Mouse (Mus musculus): Measurements from ENCODE around the gene Yaf2.
"Not testable (repeated sequence)": the region's sequence is repeated elsewhere in the genome, so short reads cannot be mapped to it uniquely, and the experiment has no call there.

Yaf2 gene

DNA sequence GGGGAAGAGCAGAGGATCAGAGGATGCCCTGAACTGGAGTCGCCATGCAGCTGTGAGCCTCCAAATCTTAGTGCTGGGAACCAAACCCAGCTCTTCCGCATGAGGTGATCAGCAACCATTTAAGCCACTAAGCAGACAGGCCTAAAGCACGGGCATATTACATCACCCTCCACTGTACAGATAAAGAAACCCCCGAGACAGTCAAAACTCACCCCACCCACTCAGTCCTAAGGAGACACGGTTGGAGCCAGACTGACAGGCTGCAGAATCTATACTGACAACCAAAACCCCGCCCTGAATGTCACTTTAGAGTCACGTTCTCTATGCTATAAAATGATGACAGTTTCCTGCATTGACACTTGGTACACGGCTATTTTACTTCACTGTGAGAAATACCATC is 83.6 kb downstream of the Yaf2 start:
- DNase-seq (ENCODE audit: low spot score in 2 of 2), result no peak

DNA sequence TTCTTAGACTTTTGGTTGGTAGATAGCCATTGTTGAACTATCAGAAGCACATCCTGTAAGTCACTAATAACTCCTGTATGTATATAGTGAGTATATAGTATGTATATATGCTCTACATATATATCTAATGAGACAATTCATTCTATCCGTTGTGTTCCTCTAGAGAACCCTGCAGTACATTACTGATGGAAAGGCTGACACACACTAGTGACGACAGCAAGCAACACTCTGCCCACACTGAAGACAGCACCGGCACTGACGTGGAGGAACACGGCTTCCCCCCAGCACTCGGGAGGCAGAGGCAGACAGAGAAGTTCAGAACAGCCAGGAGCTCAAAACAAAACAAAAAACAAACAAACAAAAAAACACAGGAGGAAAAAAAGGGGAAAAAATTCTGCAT is 84.3 kb downstream of the Yaf2 start:
- no peak for DNase-seq (ENCODE audit: low spot score in 2 of 2)

DNA sequence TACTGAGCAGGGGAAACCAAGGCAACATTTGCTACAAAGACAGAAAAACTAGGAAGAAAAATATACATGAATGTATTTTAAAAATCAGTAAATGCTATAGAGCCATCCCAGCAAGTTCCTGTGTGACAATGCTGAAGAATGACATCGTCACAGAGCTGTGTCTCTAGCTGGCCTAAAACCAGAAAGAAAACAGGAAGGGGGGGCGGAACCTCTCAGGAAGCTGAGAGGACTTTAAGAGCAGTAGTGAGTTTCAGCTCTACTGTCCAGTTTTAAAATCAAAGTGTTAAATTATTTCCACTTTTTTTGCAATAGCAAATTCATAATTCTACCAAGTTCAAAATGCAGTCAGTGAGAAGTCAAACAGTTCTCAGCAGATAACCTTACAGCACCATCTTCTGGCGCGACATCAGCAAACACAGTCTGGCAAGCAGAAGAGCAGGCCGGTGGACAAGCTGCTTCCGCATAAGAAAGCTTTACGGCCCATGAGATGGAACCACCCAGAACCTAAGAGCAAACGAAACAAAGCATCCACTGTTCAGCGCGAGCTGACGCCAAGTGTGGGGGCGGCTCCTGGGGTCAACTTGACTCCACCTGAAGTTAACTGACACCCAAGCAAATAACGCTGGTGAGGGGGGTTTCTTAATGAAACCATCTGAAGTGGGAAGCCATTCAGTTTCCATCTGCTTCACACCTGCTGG is 85.0 kb downstream of the Yaf2 start:
- no peak for DNase-seq (ENCODE audit: low spot score in 2 of 2)

DNA sequence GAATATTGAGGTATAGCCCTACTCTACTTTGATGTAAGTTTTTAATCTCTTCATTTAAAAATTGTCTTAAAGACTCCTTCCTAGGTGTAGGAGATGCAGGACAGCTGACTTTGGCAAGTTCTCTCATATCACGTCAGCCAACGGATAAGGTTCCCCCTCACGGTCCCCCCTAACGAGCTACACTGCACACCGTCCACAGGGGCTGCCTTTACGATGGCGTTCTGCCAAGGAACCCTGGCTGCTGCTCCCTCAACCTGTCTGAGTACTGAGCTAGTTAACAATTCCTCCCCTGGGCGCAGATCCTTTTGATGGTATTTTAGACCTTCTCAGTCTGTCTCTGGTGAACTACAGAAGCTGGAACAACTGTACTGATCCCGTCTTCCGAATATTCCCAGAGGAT is 93.5 kb downstream of the Yaf2 start:
- no peak for DNase-seq (ENCODE audit: low spot score in 2 of 2)

DNA sequence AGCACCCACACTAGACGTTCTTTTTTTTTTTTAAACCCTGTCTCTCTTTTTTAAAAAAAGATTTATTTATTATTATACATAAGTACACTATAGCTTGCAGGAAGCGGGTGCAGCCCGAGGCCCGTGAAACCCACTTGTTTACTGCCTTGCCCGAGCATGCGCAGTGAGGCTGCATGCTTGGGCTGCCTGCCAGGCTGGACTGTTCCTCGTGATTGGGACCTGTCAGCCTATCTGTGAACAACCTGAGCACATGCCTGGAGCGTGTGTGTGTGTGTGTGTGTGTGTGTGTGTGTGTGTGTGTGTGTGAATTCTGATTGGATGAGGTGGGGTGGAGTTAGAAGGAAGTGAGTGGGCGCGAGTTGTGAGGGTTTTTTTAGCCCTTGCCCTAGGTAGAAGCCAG is 100.3 kb downstream of the Yaf2 start:
- DNase-seq (ENCODE audit: low spot score in 2 of 2), result not testable (repeated sequence)
